Mouse (Mus musculus): ENCODE results near the gene Prss34. TPM values are rescaled to one million over a fixed set of nuclear protein-coding genes. Genes with fewer than 3 reads are reported as not detected.

The Prss34 gene
- polyA plus RNA-seq, 1 experiment from 2014 or later, result 0.73 TPM

DNA sequence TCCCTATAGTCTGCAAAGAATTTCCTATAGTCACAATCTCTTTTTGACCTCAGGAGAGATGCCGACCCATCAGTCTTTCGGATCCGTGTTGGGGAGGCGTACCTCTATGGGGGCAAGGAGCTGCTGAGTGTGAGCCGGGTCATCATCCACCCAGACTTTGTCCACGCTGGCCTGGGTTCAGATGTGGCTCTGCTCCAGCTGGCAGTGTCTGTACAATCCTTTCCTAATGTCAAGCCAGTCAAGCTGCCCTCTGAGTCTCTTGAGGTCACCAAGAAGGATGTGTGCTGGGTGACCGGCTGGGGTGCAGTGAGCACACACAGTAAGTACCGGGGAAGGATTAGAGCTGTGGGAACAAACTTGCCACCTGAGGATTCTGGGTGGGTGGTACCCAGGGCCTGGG lies 22.6 kb downstream of the Prss34 start:
- H3K27ac ChIP-seq, result no peak overlapping the region
- peaks cover 17% of the 10 kb centered on the region for H3K27me3 ChIP-seq
- H3K9me3 ChIP-seq (replicated peaks), result no peaks in the 10 kb centered on the region
- 79% methylated on average over 8 of the region's 8 CpGs for WGBS
- no peaks in the 10 kb centered on the region for H3K4me1 ChIP-seq (replicated peaks)
- no peak for ATAC-seq (replicated peaks; ENCODE audit: insufficient number of reproducible peaks, insufficient read depth, low FRiP score, low read depth)
- no peak overlapping the region for H3K4me3 ChIP-seq
- H3K9ac ChIP-seq, result no peak overlapping the region
- no peak overlapping the region for H3K4me2 ChIP-seq
- no peaks in the 10 kb centered on the region for H3K36me3 ChIP-seq

DNA sequence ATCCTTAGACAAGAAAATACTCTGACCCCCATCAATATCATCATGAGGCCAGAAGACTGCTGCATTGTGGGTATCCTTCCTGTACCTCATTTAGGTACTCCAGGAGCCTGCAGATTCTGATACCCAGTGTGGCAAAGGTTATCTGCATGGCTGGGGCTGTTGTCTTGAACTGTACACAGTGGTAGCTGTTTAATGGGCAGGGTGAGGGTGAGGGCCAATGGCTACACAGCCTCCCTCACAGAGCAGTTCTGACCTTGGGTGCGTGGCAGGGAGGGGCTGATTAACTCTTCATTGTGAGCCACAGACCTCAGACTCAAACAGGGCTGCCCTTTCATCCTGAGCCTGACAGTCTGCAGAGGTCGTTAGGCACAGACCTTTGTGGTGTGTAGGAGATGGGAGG lies 24.7 kb downstream of the Prss34 start:
- no peak for ATAC-seq (replicated peaks; ENCODE audit: insufficient number of reproducible peaks, insufficient read depth, low FRiP score, low read depth)
- Histone ChIP-seq H3K4me2 (no peak overlapping the region), H3K9me3 (replicated peaks) (no peaks in the 10 kb centered on the region), H3K27ac (no peak overlapping the region), H3K9ac (no peak overlapping the region), H3K4me3 (no peak overlapping the region), H3K27me3 (peaks cover 16% of the 10 kb centered on the region), H3K36me3 (no peaks in the 10 kb centered on the region), H3K4me1 (replicated peaks) (no peaks in the 10 kb centered on the region)
- WGBS, result 18% methylated on average over 2 of the region's 2 CpGs

GRCm38 (mm10) chr17:25332321-25332720 lies 34.1 kb downstream of the Prss34 start:
- H3K4me3 ChIP-seq, result no peak overlapping the region
- H3K27ac ChIP-seq, result no peak overlapping the region
- ATAC-seq (replicated peaks; ENCODE audit: insufficient number of reproducible peaks, insufficient read depth, low FRiP score, low read depth), result no peak
- no peak overlapping the region for H3K4me2 ChIP-seq
- WGBS, result 65% methylated on average over 9 of the region's 9 CpGs
- no peak overlapping the region for H3K9ac ChIP-seq
- no peaks in the 10 kb centered on the region for H3K36me3 ChIP-seq
- H3K4me1 ChIP-seq (replicated peaks), result no peaks in the 10 kb centered on the region
- no peaks in the 10 kb centered on the region for H3K9me3 ChIP-seq (replicated peaks)
- peaks cover 52% of the 10 kb centered on the region for H3K27me3 ChIP-seq

DNA sequence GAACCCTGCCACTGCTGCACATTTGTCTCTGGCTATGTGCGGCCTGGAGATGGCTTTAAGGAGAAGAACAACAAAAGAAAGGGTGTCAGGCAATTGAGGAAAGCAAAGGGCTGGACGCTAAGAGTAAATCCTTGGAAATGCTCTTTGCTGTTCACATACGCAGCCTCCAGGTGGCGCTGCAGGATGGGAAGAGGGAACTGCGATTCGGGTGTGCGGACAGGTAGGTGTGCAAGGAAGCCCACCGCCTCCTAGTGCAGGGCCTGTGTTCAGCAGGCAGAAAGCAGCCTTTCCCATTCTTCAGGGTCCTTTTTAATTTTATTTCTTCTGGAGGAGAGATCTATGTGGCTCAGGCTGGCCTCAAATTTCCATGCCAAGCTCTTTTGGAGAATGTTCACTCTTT lies 35.7 kb downstream of the Prss34 start:
- Histone ChIP-seq H3K36me3 (no peaks in the 10 kb centered on the region), H3K9me3 (replicated peaks) (no peaks in the 10 kb centered on the region), H3K27ac (no peak overlapping the region), H3K27me3 (peaks cover 49% of the 10 kb centered on the region), H3K4me1 (replicated peaks) (no peaks in the 10 kb centered on the region), H3K4me3 (no peak overlapping the region), H3K9ac (no peak overlapping the region), H3K4me2 (no peak overlapping the region)
- 2% methylated on average over 8 of the region's 8 CpGs for WGBS
- no peak for ATAC-seq (replicated peaks; ENCODE audit: insufficient number of reproducible peaks, insufficient read depth, low FRiP score, low read depth)

GRCm38 (mm10) chr17:25338218-25338617 lies 40.0 kb downstream of the Prss34 start:
- Histone ChIP-seq H3K27me3 (peaks cover 16% of the 10 kb centered on the region), H3K9me3 (replicated peaks) (no peaks in the 10 kb centered on the region), H3K27ac (no peak overlapping the region), H3K36me3 (no peaks in the 10 kb centered on the region), H3K4me3 (no peak overlapping the region), H3K4me1 (replicated peaks) (no peaks in the 10 kb centered on the region), H3K4me2 (no peak overlapping the region), H3K9ac (no peak overlapping the region)
- WGBS, result 82% methylated on average over 4 of the region's 4 CpGs
- ATAC-seq (replicated peaks; ENCODE audit: insufficient number of reproducible peaks, insufficient read depth, low FRiP score, low read depth), result no peak

DNA sequence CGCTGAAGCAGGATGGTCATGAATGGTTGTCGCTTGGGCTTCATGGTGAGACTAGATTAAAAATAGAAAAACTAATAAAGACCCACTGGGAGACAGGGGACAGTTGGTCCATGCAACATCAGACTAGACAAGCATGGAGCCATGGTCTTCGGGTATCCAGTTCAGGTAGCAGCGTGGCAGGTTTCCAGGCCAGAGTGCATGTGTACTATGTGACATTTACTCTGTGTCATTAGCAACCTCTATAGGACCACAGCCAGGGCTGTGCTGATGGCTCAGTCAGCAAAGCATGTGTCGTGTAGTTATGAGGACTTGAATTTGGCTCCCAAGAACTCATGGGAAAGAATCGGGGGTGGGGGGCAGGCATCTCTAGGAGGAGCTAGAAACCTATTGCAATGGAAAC lies 41.8 kb downstream of the Prss34 start:
- no peak overlapping the region for H3K4me3 ChIP-seq
- H3K27me3 ChIP-seq, result no peaks in the 10 kb centered on the region; the same call in 1 of the 2 replicates
- ATAC-seq (replicated peaks; ENCODE audit: insufficient number of reproducible peaks, insufficient read depth, low FRiP score, low read depth), result no peak
- H3K9ac ChIP-seq, result no peak overlapping the region
- 82% methylated on average over 6 of the region's 6 CpGs for WGBS
- H3K4me2 ChIP-seq, result no peak overlapping the region
- H3K27ac ChIP-seq, result no peak overlapping the region
- no peaks in the 10 kb centered on the region for H3K9me3 ChIP-seq (replicated peaks)
- H3K4me1 ChIP-seq (replicated peaks), result no peaks in the 10 kb centered on the region
- H3K36me3 ChIP-seq, result no peaks in the 10 kb centered on the region

- no peaks in the 10 kb centered on the region for H3K4me1 ChIP-seq (replicated peaks)
- H3K27me3 ChIP-seq, result no peaks in the 10 kb centered on the region
- H3K9me3 ChIP-seq (replicated peaks), result no peaks in the 10 kb centered on the region
- H3K36me3 ChIP-seq, result no peaks in the 10 kb centered on the region
- H3K27ac ChIP-seq, result no peak overlapping the region
- WGBS, result 53% methylated on average over 3 of the region's 3 CpGs
- no peak overlapping the region for H3K4me2 ChIP-seq
- ATAC-seq (replicated peaks; ENCODE audit: insufficient number of reproducible peaks, insufficient read depth, low FRiP score, low read depth), result no peak
- no peak overlapping the region for H3K9ac ChIP-seq
- H3K4me3 ChIP-seq, result no peak overlapping the region
Observed at GRCm38 (mm10) chr17:25341490-25341889, 43.3 kb downstream of the Prss34 start.

GRCm38 (mm10) chr17:25345462-25345861 lies 47.3 kb downstream of the Prss34 start, which contains the start of gene Tpsab1:
Tpsab1 (minus strand) TSS chr17:25345562.
- Histone ChIP-seq H3K4me2 (no peak within 1 kb of the TSS), H3K27ac (no peak within 1 kb of the TSS), H3K4me1 (replicated peaks) (no peaks in the 10 kb centered on the region), H3K36me3 (no peaks in the 10 kb centered on the region), H3K27me3 (peaks cover 4% of the 10 kb centered on the region; the same call in 1 of the 2 replicates), H3K4me3 (no peak within 1 kb of the TSS), H3K9me3 (replicated peaks) (no peaks in the 10 kb centered on the region), H3K9ac (no peak within 1 kb of the TSS)
- ATAC-seq (replicated peaks; ENCODE audit: insufficient number of reproducible peaks, insufficient read depth, low FRiP score, low read depth), result no peak
- 82% methylated on average over 4 of the region's 4 CpGs for WGBS

Other genes with a start within 250 kb of the Prss34 start
- 23.1 and 24.8 TPM in 2 replicates for gene Tmem204, start 214.8 kb upstream of the Prss34 start, polyA plus RNA-seq (2015; fragmentation: Nextera tagmentation; extraction: Ambion mirVana)
- 22.9 and 33.6 TPM in 2 replicates for gene Telo2, start 182.4 kb upstream of the Prss34 start, polyA plus RNA-seq (2015; fragmentation: Nextera tagmentation; extraction: Ambion mirVana)
- 0.16 and 0.30 TPM in 2 replicates for gene Ptx4, start 177.6 kb upstream of the Prss34 start, polyA plus RNA-seq (2015; fragmentation: Nextera tagmentation; extraction: Ambion mirVana)
- 14.8 and 18.3 TPM in 2 replicates for gene Clcn7, start 165.0 kb upstream of the Prss34 start, polyA plus RNA-seq (2015; fragmentation: Nextera tagmentation; extraction: Ambion mirVana)
- gene Ccdc154, start 135.9 kb upstream of the Prss34 start, polyA plus RNA-seq (2015; fragmentation: Nextera tagmentation; extraction: Ambion mirVana), result 0.05 TPM in 1 of 2 replicates, not detected in the other
- 0.33 and 0.77 TPM in 2 replicates for gene Gm38655, start 122.9 kb upstream of the Prss34 start, polyA plus RNA-seq (2015; fragmentation: Nextera tagmentation; extraction: Ambion mirVana)
- gene BC003965, start 113.8 kb upstream of the Prss34 start, polyA plus RNA-seq (2015; fragmentation: Nextera tagmentation; extraction: Ambion mirVana), result 23.7 and 24.4 TPM in 2 replicates
- 4.6 and 5.3 TPM in 2 replicates for gene Unkl, start 110.0 kb upstream of the Prss34 start, polyA plus RNA-seq (2015; fragmentation: Nextera tagmentation; extraction: Ambion mirVana)
- gene Gnptg, start 58.3 kb upstream of the Prss34 start, polyA plus RNA-seq (2015; fragmentation: Nextera tagmentation; extraction: Ambion mirVana), result 20.4 and 27.1 TPM in 2 replicates
- 24.7 and 31.2 TPM in 2 replicates for gene Tsr3, start 58.2 kb upstream of the Prss34 start, polyA plus RNA-seq (2015; fragmentation: Nextera tagmentation; extraction: Ambion mirVana)
- gene Baiap3, start 42.0 kb upstream of the Prss34 start, polyA plus RNA-seq (2015; fragmentation: Nextera tagmentation; extraction: Ambion mirVana), result 0.34 and 1.7 TPM in 2 replicates
- 322 and 354 TPM in 2 replicates for gene Ube2i, start 23.8 kb upstream of the Prss34 start, polyA plus RNA-seq (2015; fragmentation: Nextera tagmentation; extraction: Ambion mirVana)
- not detected in 2 replicates for gene Prss28, start 10.3 kb downstream of the Prss34 start, polyA plus RNA-seq (2015; fragmentation: Nextera tagmentation; extraction: Ambion mirVana)
- gene Prss29, start 20.3 kb downstream of the Prss34 start, polyA plus RNA-seq (2015; fragmentation: Nextera tagmentation; extraction: Ambion mirVana), result not detected in 2 replicates
- gene Tpsab1, start 47.2 kb downstream of the Prss34 start, polyA plus RNA-seq (2015; fragmentation: Nextera tagmentation; extraction: Ambion mirVana), result 0.20 and 0.29 TPM in 2 replicates
- 8.5 and 9.4 TPM in 2 replicates for gene Tpsb2, start 67.9 kb downstream of the Prss34 start, polyA plus RNA-seq (2015; fragmentation: Nextera tagmentation; extraction: Ambion mirVana)
- 0.20 and 0.89 TPM in 2 replicates for gene Tpsg1, start 70.9 kb downstream of the Prss34 start, polyA plus RNA-seq (2015; fragmentation: Nextera tagmentation; extraction: Ambion mirVana)
- 5.5 and 6.5 TPM in 2 replicates for gene Cacna1h, start 135.4 kb downstream of the Prss34 start, polyA plus RNA-seq (2015; fragmentation: Nextera tagmentation; extraction: Ambion mirVana)
- gene Tekt4, start 156.2 kb downstream of the Prss34 start, polyA plus RNA-seq (2015; fragmentation: Nextera tagmentation; extraction: Ambion mirVana), result 0.41 and 0.45 TPM in 2 replicates
- 0.06 and 0.20 TPM in 2 replicates for gene Sstr5, start 198.9 kb downstream of the Prss34 start, polyA plus RNA-seq (2015; fragmentation: Nextera tagmentation; extraction: Ambion mirVana)

Data from heart, embryonic 15.5 days (tissue).